Mouse (Mus musculus): Measurements from ENCODE around the gene Mgll. TPM values are rescaled to one million over a fixed set of nuclear protein-coding genes. Genes with fewer than 3 reads are reported as not detected.

Mgll gene
- polyA plus RNA-seq, 1 experiment from 2014 or later: 29.9 TPM

DNA sequence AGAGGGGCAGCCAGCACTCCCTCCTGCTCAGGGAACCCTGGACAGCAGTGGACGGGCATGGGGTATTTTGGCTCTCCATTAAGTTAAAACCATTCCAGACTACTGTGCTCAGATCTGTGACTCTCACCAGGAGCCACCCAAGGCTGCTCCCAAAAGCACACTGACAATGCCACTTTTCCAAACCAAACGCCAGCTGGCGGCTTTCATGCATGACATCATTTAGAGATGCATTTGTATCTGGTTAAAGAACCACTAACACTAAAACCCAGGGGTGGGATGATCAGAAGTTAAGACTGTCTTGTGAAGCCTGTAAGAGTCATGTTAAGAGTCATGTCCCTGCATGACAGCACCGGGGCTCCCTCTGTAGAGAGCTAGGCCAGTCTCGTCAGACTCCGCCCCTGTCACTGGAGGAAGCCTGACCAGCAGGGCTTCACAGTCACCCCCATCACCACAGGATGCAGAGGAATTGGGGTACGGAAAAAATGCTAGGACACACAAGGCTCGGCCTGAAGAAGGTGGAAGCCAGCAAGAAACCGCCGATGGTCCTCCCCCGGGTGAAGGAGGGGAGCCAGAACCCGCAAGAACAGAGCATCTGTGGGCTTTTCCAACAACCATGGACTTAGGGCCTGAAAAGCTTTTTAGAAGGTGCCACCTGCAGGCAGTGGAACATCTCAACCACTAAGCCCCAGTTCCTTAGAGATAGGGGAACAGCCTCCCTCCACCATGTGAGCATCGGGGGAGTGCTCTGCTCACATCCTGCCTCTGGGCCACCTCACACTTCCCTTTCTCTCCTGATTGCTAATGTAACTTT, 103.4 kb downstream of the Mgll start:
- no peaks in the 10 kb centered on the region for H3K27me3 ChIP-seq (ENCODE audit: control insufficient read depth, insufficient read depth, low read length)
- H3K9ac ChIP-seq (ENCODE audit: low read depth, low read length): no peak overlapping the region
- H3K36me3 ChIP-seq (ENCODE audit: control insufficient read depth, insufficient read depth, low read length): no peaks in the 10 kb centered on the region
- no peak overlapping the region for H3K4me3 ChIP-seq (ENCODE audit: low read length)
- H3K4me2 ChIP-seq (replicated peaks; ENCODE audit: low read depth, low read length): no peak overlapping the region
- no peak overlapping the region for H3K27ac ChIP-seq (ENCODE audit: low read depth, low read length)
- ATAC-seq (ENCODE audit: low FRiP score, low TSS enrichment): no peak
- H3K9me3 ChIP-seq (ENCODE audit: control insufficient read depth, low read length): no peaks in the 10 kb centered on the region
- WGBS: 57% methylated on average over 13 of the region's 13 CpGs
- H3K4me1 ChIP-seq (ENCODE audit: control insufficient read depth, insufficient read depth, low read length): 0 out of 2 replicates have a peak, but pooled peaks cover 21% of the 10 kb centered on the region

DNA sequence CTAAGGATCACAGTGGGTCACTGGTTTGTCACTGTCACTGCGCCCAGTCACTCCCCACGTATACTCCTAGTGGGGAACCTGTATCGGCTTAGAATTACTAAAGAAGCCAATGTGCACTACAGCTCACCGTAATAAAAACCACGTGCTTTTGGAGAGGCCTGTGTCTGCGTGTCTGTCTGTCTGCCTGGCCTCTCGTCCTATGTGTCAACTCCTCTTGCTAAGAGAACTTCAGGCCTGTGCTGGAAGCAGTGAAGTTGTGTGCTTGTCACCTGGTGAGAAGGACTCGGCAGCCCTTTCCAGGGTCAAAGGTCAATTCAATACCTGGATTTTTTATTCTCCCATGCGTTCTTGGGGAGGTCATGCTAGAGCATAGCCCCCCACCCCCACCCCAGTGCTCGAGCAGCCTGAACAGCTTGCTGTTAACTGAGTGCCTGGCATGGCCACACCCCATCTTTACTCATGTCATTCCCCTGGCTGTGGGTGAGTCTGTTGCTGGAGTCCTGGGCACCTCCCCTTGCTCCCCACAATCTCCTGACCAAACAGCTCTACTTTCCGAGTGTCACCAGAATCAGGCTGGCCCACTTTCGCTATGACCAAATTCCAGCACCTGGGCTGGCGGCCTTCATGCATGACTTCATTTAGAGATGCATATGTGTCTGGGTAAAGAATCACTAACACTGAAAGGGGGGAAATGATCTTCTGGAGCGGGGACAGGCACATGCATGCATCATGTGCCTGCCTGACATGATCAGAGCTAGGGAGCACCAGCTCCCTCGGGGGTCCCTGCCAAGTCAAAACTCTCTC, 104.2 kb downstream of the Mgll start:
- no peaks in the 10 kb centered on the region for H3K36me3 ChIP-seq (ENCODE audit: control insufficient read depth, insufficient read depth, low read length)
- no peak overlapping the region for H3K4me2 ChIP-seq (replicated peaks; ENCODE audit: low read depth, low read length)
- no peaks in the 10 kb centered on the region for H3K27me3 ChIP-seq (ENCODE audit: control insufficient read depth, insufficient read depth, low read length)
- H3K9me3 ChIP-seq (ENCODE audit: control insufficient read depth, low read length): no peaks in the 10 kb centered on the region
- 0 out of 2 replicates have a peak, but pooled peaks cover 24% of the 10 kb centered on the region for H3K4me1 ChIP-seq (ENCODE audit: control insufficient read depth, insufficient read depth, low read length)
- no peak overlapping the region for H3K27ac ChIP-seq (ENCODE audit: low read depth, low read length)
- no peak overlapping the region for H3K9ac ChIP-seq (ENCODE audit: low read depth, low read length)
- no peak overlapping the region for H3K4me3 ChIP-seq (ENCODE audit: low read length)
- no peak for ATAC-seq (ENCODE audit: low FRiP score, low TSS enrichment)
- 61% methylated on average over 15 of the region's 15 CpGs for WGBS

DNA sequence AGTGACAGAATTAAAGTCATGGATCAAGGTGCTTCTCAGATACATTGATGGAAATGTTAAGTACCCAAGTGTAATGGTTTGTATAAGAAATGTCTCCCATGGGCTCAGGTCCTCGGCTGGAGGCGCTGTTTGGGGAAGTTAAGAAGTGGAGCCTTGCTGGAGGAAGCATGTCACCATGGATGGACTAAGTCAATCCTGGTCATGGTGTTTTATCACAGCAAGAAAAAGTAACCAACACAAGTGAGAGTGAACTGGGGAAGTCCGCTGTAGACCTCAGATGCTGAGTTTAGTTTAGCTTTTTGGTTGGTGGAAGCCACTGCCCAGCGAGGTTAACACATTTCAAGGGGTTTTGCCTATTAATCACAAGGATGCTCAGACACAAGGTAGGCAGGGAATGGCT, 105.4 kb downstream of the Mgll start:
- Histone ChIP-seq H3K27me3 (ENCODE audit: control insufficient read depth, insufficient read depth, low read length) (no peaks in the 10 kb centered on the region), H3K9me3 (ENCODE audit: control insufficient read depth, low read length) (no peaks in the 10 kb centered on the region), H3K4me1 (ENCODE audit: control insufficient read depth, insufficient read depth, low read length) (0 out of 2 replicates have a peak, but pooled peaks cover 25% of the 10 kb centered on the region), H3K36me3 (ENCODE audit: control insufficient read depth, insufficient read depth, low read length) (no peaks in the 10 kb centered on the region), H3K9ac (ENCODE audit: low read depth, low read length) (no peak overlapping the region), H3K4me3 (ENCODE audit: low read length) (no peak overlapping the region), H3K27ac (ENCODE audit: low read depth, low read length) (no peak overlapping the region), H3K4me2 (replicated peaks; ENCODE audit: low read depth, low read length) (no peak overlapping the region)
- 86% methylated on average over 4 of the region's 4 CpGs for WGBS
- ATAC-seq (ENCODE audit: low FRiP score, low TSS enrichment): no peak

DNA sequence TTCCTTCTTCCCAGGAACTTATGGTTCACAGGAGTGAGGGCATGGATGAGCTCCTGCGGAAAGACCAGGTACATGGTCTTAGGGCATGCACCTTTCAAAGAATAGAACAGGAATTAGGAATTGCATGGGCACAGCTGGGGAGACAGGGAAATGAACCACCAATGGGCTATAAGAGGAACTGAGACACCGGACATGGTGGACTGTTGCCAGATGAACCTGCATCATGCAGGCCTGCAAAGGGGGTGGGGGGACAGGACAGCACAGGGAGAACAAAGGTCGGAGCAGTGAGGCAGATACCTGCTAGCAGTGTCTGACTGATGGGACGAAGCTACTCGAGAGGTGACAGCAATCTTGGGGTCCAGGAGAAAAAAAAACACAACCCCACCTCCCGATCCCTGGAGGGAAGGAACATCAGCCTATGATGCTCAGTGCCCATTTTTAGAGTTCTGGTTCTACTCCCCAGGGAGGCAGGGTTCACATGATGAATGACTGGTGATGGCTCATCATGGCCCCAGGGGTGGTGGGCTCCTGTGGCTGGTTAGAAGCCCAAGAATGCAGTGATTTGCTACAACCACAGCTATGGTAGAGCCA, 106.0 kb downstream of the Mgll start:
- Histone ChIP-seq H3K27ac (ENCODE audit: low read depth, low read length) (no peak overlapping the region), H3K4me3 (ENCODE audit: low read length) (no peak overlapping the region), H3K9me3 (ENCODE audit: control insufficient read depth, low read length) (no peaks in the 10 kb centered on the region), H3K9ac (ENCODE audit: low read depth, low read length) (no peak overlapping the region), H3K27me3 (ENCODE audit: control insufficient read depth, insufficient read depth, low read length) (no peaks in the 10 kb centered on the region), H3K4me1 (ENCODE audit: control insufficient read depth, insufficient read depth, low read length) (0 out of 2 replicates have a peak, but pooled peaks cover 25% of the 10 kb centered on the region), H3K4me2 (replicated peaks; ENCODE audit: low read depth, low read length) (no peak overlapping the region), H3K36me3 (ENCODE audit: control insufficient read depth, insufficient read depth, low read length) (no peaks in the 10 kb centered on the region)
- ATAC-seq (ENCODE audit: low FRiP score, low TSS enrichment): no peak
- WGBS: 82% methylated on average over 6 of the region's 6 CpGs

DNA sequence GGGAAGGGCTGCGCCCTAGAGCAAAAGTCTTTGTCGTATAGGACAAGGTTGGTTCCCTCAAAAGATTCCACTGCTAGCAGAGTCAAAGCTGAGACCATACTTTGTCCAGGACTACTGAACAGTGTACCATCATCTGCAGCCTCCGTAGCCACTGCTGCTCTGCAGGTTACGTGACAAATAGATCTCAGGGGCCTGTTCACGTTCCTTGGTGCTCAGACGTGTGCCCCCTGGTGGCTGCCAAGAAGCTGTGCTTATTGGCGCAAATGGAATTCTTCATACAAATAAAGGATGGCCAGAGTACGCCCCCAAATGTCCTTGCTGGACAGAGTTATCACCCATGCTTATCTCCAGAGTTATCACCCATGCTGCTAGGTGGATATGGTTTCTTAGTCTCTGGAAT, 107.2 kb downstream of the Mgll start:
- Histone ChIP-seq H3K9ac (ENCODE audit: low read depth, low read length) (no peak overlapping the region), H3K9me3 (ENCODE audit: control insufficient read depth, low read length) (no peaks in the 10 kb centered on the region), H3K4me1 (ENCODE audit: control insufficient read depth, insufficient read depth, low read length) (0 out of 2 replicates have a peak, but pooled peaks cover 18% of the 10 kb centered on the region), H3K27ac (ENCODE audit: low read depth, low read length) (no peak overlapping the region), H3K36me3 (ENCODE audit: control insufficient read depth, insufficient read depth, low read length) (peaks cover 10% of the 10 kb centered on the region; the same call in 1 of the 2 replicates), H3K4me3 (ENCODE audit: low read length) (no peak overlapping the region), H3K4me2 (replicated peaks; ENCODE audit: low read depth, low read length) (no peak overlapping the region), H3K27me3 (ENCODE audit: control insufficient read depth, insufficient read depth, low read length) (no peaks in the 10 kb centered on the region)
- ATAC-seq (ENCODE audit: low FRiP score, low TSS enrichment): peak; percentile 36; the same call in 1 of the 2 replicates
- WGBS: 25% methylated on average over 8 of the region's 8 CpGs

DNA sequence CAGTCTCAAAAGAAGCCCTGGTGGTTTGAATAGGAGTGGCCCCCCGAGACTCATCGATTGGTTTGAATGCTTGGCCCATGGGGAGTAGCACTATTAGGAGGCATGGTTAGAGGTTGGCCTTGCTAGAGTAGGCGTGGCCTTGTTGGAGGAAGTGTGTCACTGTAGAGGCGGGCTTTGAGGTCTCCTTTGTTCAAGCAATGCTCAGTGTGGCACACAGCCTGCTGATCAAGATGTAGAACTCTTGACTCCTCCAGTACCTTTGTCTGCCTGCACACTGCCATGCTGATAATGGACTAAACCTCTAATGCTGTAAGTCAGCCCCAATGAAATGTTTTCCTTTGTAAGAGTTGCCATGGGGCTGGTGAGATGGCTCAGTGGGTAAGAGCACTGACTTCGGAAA, 108.5 kb downstream of the Mgll start:
- peaks cover 21% of the 10 kb centered on the region for H3K36me3 ChIP-seq (ENCODE audit: control insufficient read depth, insufficient read depth, low read length)
- no peak overlapping the region for H3K4me2 ChIP-seq (replicated peaks; ENCODE audit: low read depth, low read length)
- H3K4me1 ChIP-seq (ENCODE audit: control insufficient read depth, insufficient read depth, low read length): 0 out of 2 replicates have a peak, but pooled peaks cover 7% of the 10 kb centered on the region
- H3K4me3 ChIP-seq (ENCODE audit: low read length): no peak overlapping the region
- 83% methylated on average over 5 of the region's 5 CpGs for WGBS
- H3K9ac ChIP-seq (ENCODE audit: low read depth, low read length): no peak overlapping the region
- ATAC-seq (ENCODE audit: low FRiP score, low TSS enrichment): no peak
- no peak overlapping the region for H3K27ac ChIP-seq (ENCODE audit: low read depth, low read length)
- no peaks in the 10 kb centered on the region for H3K27me3 ChIP-seq (ENCODE audit: control insufficient read depth, insufficient read depth, low read length)
- H3K9me3 ChIP-seq (ENCODE audit: control insufficient read depth, low read length): no peaks in the 10 kb centered on the region

DNA sequence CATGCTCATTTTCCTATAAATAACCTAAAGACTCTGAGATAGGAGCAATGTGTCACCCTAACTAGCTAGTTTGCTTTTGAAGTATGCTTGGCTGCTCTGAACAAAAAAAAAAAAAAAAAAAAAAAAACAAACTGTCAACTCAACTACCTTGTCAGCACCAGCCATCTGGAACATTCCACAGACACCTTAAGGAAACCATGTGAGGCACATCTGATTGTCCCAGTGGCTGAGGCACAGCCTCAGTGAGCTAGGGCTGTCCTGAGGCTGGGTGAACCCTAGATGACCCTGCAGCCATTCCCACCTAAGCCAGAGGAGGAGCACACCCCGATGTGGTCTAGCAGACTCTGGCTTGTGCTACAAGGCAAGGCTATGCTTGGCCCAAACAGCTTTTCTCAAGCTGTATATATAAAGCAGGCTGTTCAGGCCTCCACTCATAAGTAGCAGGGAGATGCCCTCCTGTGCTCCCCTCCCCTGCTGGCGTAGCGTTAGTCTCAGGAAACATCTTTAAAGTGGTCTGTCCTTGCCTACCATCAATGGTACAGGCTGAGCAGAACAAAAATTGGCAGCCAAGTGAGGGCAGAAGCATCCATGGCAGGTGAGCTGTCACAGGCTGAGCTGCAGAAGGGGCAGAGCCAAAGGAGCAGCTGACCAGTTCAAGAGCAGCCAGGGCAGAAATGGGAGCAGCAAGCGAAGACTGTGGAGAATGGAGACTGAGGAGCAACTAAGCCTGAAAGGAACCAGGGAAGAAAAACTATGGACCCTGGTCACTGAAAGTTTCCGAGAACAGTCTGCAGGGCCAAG, 109.3 kb downstream of the Mgll start:
- Histone ChIP-seq H3K4me3 (ENCODE audit: low read length) (no peak overlapping the region), H3K4me2 (replicated peaks; ENCODE audit: low read depth, low read length) (no peak overlapping the region), H3K27ac (ENCODE audit: low read depth, low read length) (0 out of 2 replicates have a peak overlapping the region, but pooled peaks have one; percentile 10), H3K9ac (ENCODE audit: low read depth, low read length) (no peak overlapping the region), H3K27me3 (ENCODE audit: control insufficient read depth, insufficient read depth, low read length) (no peaks in the 10 kb centered on the region), H3K9me3 (ENCODE audit: control insufficient read depth, low read length) (no peaks in the 10 kb centered on the region), H3K36me3 (ENCODE audit: control insufficient read depth, insufficient read depth, low read length) (peaks cover 30% of the 10 kb centered on the region), H3K4me1 (ENCODE audit: control insufficient read depth, insufficient read depth, low read length) (0 out of 2 replicates have a peak, but pooled peaks cover 4% of the 10 kb centered on the region)
- no peak for ATAC-seq (ENCODE audit: low FRiP score, low TSS enrichment)
- WGBS: 68% methylated on average over 5 of the region's 5 CpGs

DNA sequence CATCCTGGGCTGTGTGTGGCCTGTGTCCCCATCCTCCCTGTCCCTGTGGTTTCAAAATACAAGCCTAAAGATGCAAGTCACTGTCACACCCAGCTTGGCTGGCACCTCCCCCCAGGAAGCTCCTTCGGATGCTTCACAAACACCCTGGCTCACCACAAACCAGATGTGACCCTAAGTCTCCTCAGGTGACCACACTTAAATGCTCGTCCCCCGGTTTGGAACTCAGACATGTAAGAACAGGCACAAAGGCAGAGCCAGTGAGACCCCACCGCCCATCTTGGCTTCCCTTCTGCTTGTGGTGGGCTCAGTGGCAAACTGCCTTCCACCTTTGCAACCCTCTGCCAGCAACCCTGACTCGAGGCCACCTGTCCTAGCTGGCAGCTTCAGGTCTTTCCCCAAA, 110.8 kb downstream of the Mgll start:
- Histone ChIP-seq H3K9ac (ENCODE audit: low read depth, low read length) (no peak overlapping the region), H3K27ac (ENCODE audit: low read depth, low read length) (no peak overlapping the region), H3K36me3 (ENCODE audit: control insufficient read depth, insufficient read depth, low read length) (peaks cover 35% of the 10 kb centered on the region), H3K4me2 (replicated peaks; ENCODE audit: low read depth, low read length) (no peak overlapping the region), H3K4me3 (ENCODE audit: low read length) (no peak overlapping the region), H3K9me3 (ENCODE audit: control insufficient read depth, low read length) (no peaks in the 10 kb centered on the region), H3K4me1 (ENCODE audit: control insufficient read depth, insufficient read depth, low read length) (0 out of 2 replicates have a peak, but pooled peaks cover 4% of the 10 kb centered on the region), H3K27me3 (ENCODE audit: control insufficient read depth, insufficient read depth, low read length) (no peaks in the 10 kb centered on the region)
- ATAC-seq (ENCODE audit: low FRiP score, low TSS enrichment): no peak
- 78% methylated on average over 5 of the region's 5 CpGs for WGBS
